15 mouse cellular contexts compared by ENCODE assay signal in the genomic region with DNA sequence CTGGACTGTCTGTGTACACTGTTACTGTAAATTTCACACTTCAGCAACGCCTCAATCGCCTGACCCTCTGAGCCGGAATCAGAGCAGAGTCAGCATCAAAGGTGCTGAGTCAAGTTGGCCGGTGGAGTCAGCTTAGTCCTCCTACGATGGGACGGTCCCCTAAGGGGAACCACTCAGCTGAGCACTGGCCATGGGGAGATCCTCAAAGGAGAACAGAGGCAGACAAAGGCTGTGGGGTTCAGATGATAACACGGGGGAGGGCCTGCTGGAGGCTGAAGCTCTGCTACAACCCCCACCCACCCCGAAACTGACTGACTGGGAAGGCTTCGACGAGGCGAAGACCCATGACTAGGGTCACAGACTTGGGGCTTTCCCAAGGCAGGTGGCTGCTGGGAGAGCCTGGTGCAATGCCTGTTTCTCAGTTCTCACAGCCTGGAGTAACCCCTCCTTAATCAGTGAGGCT. TPM values are rescaled to one million over a fixed set of nuclear protein-coding genes. Genes with fewer than 3 reads are reported as not detected.
DNase-seq lines count a peak whose midpoint lies in the region; ATAC-seq and TF ChIP-seq lines count a peak whose summit lies in the region.
"Had no signal": no experiment of that assay in that cellular context is flagged by ENCODE, and none has a peak within 500 bp of the region (broad histone marks: within the 10 kb centered on the region; RNA-seq: fewer than 3 reads in every experiment).

No protein-coding gene starts in this region.

- DNase-seq in kidney, adult 2 months, result peak; percentile 44
- no peak for DNase-seq in kidney, postnatal 10 days
- DNase-seq in CD4-positive helper T cell, adult 2 months (ENCODE audit: low read depth, low spot score), result peak; percentile 12
- DNase-seq in liver, postnatal 0 days, result no peak
- no peak for DNase-seq in cerebellum, postnatal 36 days
- no peak for DNase-seq in adrenal gland, postnatal 4 days (ENCODE audit: low spot score in 2 of 2)
- DNase-seq: adrenal gland, adult 2 months; cerebellum, adult 2 months; lung, adult 2 months; thymus, postnatal 4 days had no signal

- no peak overlapping the region for H3K4me2 ChIP-seq in intestine, embryonic 16.5 days (ENCODE audit: low read depth, low read length)
- H3K4me2 ChIP-seq in liver, postnatal 0 days (ENCODE audit: low read depth, low read length), result no peak overlapping the region
- H3K4me2 ChIP-seq in midbrain, embryonic 16.5 days (ENCODE audit: low read length), result no peak overlapping the region
- H3K4me2 ChIP-seq: forebrain, embryonic 15.5 days; hindbrain, embryonic 13.5 days had no signal

- no peak for TF ChIP-seq POLR2A in kidney, adult 2 months (IDR thresholded peaks at IDR 0.05; ENCODE audit: low read depth, low read length)

- no peak overlapping the region for H3K4me3 ChIP-seq in kidney, adult 2 months (ENCODE audit: insufficient read depth, low read depth, low read length)
- no peak overlapping the region for H3K4me3 ChIP-seq in intestine, embryonic 16.5 days (ENCODE audit: low read length)
- no peak overlapping the region for H3K4me3 ChIP-seq in liver, postnatal 0 days (ENCODE audit: low read depth, low read length)
- H3K4me3 ChIP-seq in midbrain, embryonic 16.5 days (ENCODE audit: low read depth, low read length), result no peak overlapping the region
- H3K4me3 ChIP-seq: forebrain, embryonic 15.5 days; hindbrain, embryonic 13.5 days; megakaryocyte, embryonic 14.5 days had no signal

- no peak for TF ChIP-seq CTCF in kidney, adult 2 months (conservative IDR thresholded peaks at IDR 0.05; ENCODE audit: insufficient read depth, insufficient read length, low read depth, low read length)
- TF ChIP-seq CTCF in liver, postnatal 0 days (IDR thresholded peaks at IDR 0.05; ENCODE audit: low read depth), result no peak

- no peaks in the 10 kb centered on the region for H3K9me3 ChIP-seq in intestine, embryonic 16.5 days (ENCODE audit: control insufficient read depth, low read length)
- H3K9me3 ChIP-seq in liver, postnatal 0 days (ENCODE audit: low read length), result no peaks in the 10 kb centered on the region
- no peaks in the 10 kb centered on the region for H3K9me3 ChIP-seq in midbrain, embryonic 16.5 days (replicated peaks; ENCODE audit: control insufficient read depth, low read length, poor library complexity, severe bottlenecking)
- H3K9me3 ChIP-seq: forebrain, embryonic 15.5 days; hindbrain, embryonic 13.5 days had no signal

- H3K9ac ChIP-seq in intestine, embryonic 16.5 days (ENCODE audit: low read depth, low read length), result no peak overlapping the region
- no peak overlapping the region for H3K9ac ChIP-seq in liver, postnatal 0 days (replicated peaks)
- no peak overlapping the region for H3K9ac ChIP-seq in midbrain, embryonic 16.5 days (ENCODE audit: low read depth, low read length)
- H3K9ac ChIP-seq: forebrain, embryonic 15.5 days; hindbrain, embryonic 13.5 days had no signal

- 47% methylated on average over 11 of the region's 11 CpGs for WGBS in kidney, adult 2 months
- 66% methylated on average over 11 of the region's 11 CpGs for WGBS in intestine, embryonic 16.5 days
- 58% methylated on average over 11 of the region's 11 CpGs for WGBS in liver, postnatal 0 days (ENCODE audit: insufficient replicate concordance)
- WGBS in midbrain, embryonic 16.5 days, result 73% methylated on average over 11 of the region's 11 CpGs

- no peak overlapping the region for H3K27ac ChIP-seq in kidney, adult 2 months (ENCODE audit: insufficient read depth, low read depth, low read length)
- H3K27ac ChIP-seq in intestine, embryonic 16.5 days (ENCODE audit: low read length), result no peak overlapping the region
- no peak overlapping the region for H3K27ac ChIP-seq in liver, postnatal 0 days (ENCODE audit: low read depth)
- no peak overlapping the region for H3K27ac ChIP-seq in midbrain, embryonic 16.5 days (ENCODE audit: low read length)
- H3K27ac ChIP-seq: forebrain, embryonic 15.5 days; hindbrain, embryonic 13.5 days had no signal

- TF ChIP-seq EP300 in liver, postnatal 0 days (IDR thresholded peaks at IDR 0.05; ENCODE audit: low read depth), result no peak

- H3K4me1 ChIP-seq in kidney, adult 2 months (ENCODE audit: control insufficient read depth, insufficient read depth, low read length), result no peaks in the 10 kb centered on the region
- peaks cover 2% of the 10 kb centered on the region for H3K4me1 ChIP-seq in intestine, embryonic 16.5 days (ENCODE audit: control insufficient read depth, insufficient read depth, low read length)
- H3K4me1 ChIP-seq in liver, postnatal 0 days (ENCODE audit: insufficient read depth), result peaks cover 3% of the 10 kb centered on the region; the same call in 1 of the 2 replicates
- peaks cover 4% of the 10 kb centered on the region for H3K4me1 ChIP-seq in midbrain, embryonic 16.5 days (ENCODE audit: control insufficient read depth, insufficient read depth, low read length)

- no peaks in the 10 kb centered on the region for H3K27me3 ChIP-seq in kidney, adult 2 months (replicated peaks; ENCODE audit: control insufficient read depth, insufficient read depth, low read length)
- H3K27me3 ChIP-seq in intestine, embryonic 16.5 days (replicated peaks; ENCODE audit: control insufficient read depth, insufficient read depth, low read length), result no peaks in the 10 kb centered on the region; the same call in 1 of the 2 replicates
- peaks cover 4% of the 10 kb centered on the region for H3K27me3 ChIP-seq in liver, postnatal 0 days (ENCODE audit: insufficient read depth, low read length)
- peaks cover 14% of the 10 kb centered on the region for H3K27me3 ChIP-seq in midbrain, embryonic 16.5 days (ENCODE audit: control insufficient read depth, insufficient read depth, low read depth, low read length)

- ATAC-seq in intestine, embryonic 16.5 days, result 0 out of 2 replicates have a peak, but pooled peaks have one; percentile 22
- peak; percentile 60 for ATAC-seq in liver, postnatal 0 days
- ATAC-seq in midbrain, embryonic 16.5 days, result no peak
- ATAC-seq: forebrain, embryonic 15.5 days had no signal

- H3K36me3 ChIP-seq in kidney, adult 2 months (ENCODE audit: control insufficient read depth, insufficient read depth, low read length), result no peaks in the 10 kb centered on the region
- no peaks in the 10 kb centered on the region for H3K36me3 ChIP-seq in intestine, embryonic 16.5 days (ENCODE audit: control insufficient read depth, insufficient read depth, low read length)
- no peaks in the 10 kb centered on the region for H3K36me3 ChIP-seq in liver, postnatal 0 days (replicated peaks; ENCODE audit: insufficient read depth, low read length)
- no peaks in the 10 kb centered on the region for H3K36me3 ChIP-seq in midbrain, embryonic 16.5 days (ENCODE audit: control insufficient read depth, insufficient read depth, low read length)
- H3K36me3 ChIP-seq: forebrain, embryonic 15.5 days; hindbrain, embryonic 13.5 days had no signal

RNA-seq across cellular contexts. Expression of gene Sept9, which starts 5.0 kb away (rescaled TPM):
- polyA plus RNA-seq in kidney, adult 2 months (2012; rRNA removed), result 22.2 and 25.9 TPM in 2 replicates
- 183 and 191 TPM in 2 replicates for polyA plus RNA-seq in intestine, embryonic 16.5 days (2015; fragmentation: Nextera tagmentation; extraction: Ambion mirVana)
- polyA plus RNA-seq in liver, postnatal 0 days (2015; fragmentation: Nextera tagmentation; extraction: Ambion mirVana), result 30.8 and 34.5 TPM in 2 replicates
- 100 to 1,000 TPM; 158 to 171 TPM for total RNA-seq in adrenal gland, postnatal 4 days (2021)
- polyA plus RNA-seq in midbrain, embryonic 16.5 days (2015; fragmentation: Nextera tagmentation; extraction: Ambion mirVana), result 103 and 108 TPM in 2 replicates

Comparison
In these comparisons a context has a peak if more than half of its experiments do, and no peak if none do; other contexts are left out.
1. DNase-seq: peak in kidney, adult 2 months (single experiment) and CD4-positive helper T cell, adult 2 months (single experiment); none in kidney, postnatal 10 days (single experiment), liver, postnatal 0 days (single experiment), cerebellum, postnatal 36 days (0 of 2) and adrenal gland, postnatal 4 days (0 of 2).